Mouse (Mus musculus): ENCODE data around the gene A630023A22Rik.

The A630023A22Rik gene

DNA sequence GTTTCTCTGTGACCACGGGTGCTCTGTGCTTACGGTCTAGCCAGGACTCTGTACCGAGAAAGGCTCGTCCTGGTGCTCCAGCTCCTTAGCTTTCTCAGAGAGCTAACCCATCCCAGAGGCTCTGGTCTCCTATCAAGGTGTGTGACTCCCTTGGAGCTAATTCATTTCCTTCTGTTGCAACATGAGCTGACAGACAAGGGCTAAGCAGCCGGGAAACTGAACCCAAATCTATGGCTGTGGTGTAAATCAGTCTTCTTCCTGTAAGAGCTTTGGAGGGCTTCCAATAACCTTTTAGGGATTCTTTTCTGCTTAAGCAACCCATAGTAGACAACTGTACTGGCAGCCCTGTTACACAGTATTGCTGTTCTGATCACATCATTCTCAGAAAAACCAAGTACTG, at the start of gene A630023A22Rik:
Gene A630023A22Rik, minus strand, starts transcription at position 154 of the 400 bp plus-strand sequence.
- no peak for DNase-seq (ENCODE audit: low spot score)

- DNase-seq (ENCODE audit: low spot score) = peak; percentile 73
These were observed 49.8 kb upstream of the A630023A22Rik start, which contains the start of gene Npy4r for GRCm38 (mm10) chr14:34152342-34152741. Gene Npy4r (minus strand): TSS chr14:34152489.

DNA sequence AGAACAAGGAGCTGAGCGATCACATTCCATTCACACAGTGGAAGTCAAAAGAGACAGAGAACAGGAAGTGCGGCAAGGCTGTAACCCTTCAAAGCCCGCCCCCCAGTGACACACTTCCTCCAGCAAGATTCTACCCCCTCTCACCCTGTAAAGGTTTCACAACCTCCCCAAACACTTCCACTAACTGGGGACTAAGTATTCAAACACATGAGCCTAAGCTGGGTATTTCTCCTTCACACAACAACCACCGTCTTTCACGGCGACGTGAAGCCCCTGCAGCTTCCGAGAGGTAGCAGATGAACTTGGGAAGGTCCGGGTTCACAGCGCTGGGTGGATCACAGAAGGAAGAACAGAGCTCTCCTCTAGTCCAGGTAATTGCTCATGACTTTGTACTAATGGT, 40.4 kb upstream of the A630023A22Rik start:
- DNase-seq (ENCODE audit: low spot score) = no peak

GRCm38 (mm10) chr14:34142316-34142715, 39.8 kb upstream of the A630023A22Rik start:
- no peak for DNase-seq (ENCODE audit: low spot score)

DNA sequence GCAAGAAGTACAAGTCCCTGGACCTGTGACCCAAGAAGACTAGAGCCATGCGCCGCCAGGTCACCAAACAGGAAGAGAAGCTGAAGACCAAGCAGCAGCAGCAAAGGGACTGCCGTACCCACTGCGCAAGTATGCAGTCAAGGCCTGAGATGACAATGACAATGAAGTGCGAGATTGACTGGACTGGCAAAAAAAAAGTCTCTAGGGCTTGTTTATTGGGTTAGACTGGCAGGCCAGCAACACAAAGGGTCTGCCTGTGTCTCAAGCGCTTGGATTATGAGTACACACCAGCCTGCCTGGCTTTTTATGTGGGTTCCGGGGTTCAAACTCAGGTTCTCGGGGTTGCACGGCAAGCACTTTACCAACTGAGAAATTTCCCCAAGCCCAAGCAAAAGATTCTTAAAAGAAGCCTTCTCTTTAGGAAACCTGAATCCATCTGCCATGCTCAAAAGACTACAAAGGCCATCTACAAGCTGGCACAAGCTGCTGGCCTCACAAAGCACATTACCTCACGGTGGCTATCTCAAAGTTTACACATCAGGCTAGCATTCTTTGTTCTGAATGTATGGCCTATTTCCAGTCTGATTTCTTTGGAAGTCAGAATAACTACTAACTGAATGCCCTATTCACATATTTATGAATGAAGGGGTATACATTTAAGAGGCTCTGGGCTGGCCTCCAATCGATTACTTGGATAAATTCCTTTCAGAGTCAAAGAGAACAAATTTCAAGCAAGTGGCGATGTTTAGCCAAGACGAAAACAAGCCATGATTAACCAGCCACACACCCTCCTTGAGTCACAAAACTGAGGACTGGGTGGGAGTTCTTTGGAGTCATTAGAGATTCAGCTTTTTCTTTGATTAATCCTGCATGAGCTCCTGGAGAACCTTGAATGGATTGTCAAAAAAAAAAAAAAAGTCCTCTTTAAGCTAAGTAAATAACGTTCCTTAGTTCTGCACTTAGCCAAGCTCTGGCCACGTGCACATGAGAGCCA, 37.4 kb upstream of the A630023A22Rik start:
- DNase-seq (ENCODE audit: low spot score) = no peak

- no peak for DNase-seq (ENCODE audit: low spot score)
These were observed 32.8 kb upstream of the A630023A22Rik start for GRCm38 (mm10) chr14:34135391-34135790.

DNA sequence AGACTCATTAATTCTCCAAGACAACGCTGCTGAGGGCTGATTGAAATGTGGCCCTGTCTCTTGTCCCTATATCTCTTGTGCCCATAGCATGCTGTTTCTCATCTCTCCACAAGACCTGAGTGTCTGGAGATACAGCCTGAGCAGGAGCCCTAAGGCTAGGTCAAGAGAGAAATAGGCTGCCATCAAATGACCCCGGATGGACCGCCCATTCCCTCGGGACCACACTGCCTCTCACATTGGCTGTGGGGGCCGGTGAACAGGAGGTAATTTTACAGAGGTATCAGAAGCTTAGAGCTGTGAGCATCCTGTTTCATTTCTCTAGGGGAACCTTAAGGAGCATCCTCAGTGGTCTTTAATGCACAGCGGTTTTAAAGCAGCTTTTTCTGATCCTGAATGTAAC, 28.7 kb upstream of the A630023A22Rik start:
- no peak for DNase-seq (ENCODE audit: low spot score)

GRCm38 (mm10) chr14:34121691-34122090, 19.1 kb upstream of the A630023A22Rik start:
- DNase-seq (ENCODE audit: low spot score) = no peak

DNA sequence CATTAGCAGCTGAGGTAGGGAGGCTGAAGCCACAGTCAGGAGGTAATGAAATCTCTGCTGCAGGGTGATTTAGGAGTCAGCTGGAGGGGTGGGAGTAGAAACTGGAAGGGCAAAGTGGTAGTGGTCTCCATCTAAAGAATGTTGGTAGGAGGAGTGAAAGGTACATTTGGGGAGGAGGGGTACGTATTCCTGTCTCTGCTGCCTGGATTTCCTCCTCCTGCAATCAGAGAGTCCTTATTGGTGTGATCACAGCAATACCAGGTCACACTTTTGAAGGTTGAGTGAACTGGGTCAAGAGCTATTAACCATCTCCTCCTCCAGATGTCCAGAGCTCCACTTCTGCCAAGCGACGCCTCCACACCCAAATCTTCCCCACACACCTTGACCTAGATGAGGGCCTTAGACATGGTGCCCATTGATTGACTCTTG, 18.4 kb upstream of the A630023A22Rik start:
- no peak for DNase-seq (ENCODE audit: low spot score)

- DNase-seq (ENCODE audit: low spot score) = no peak
These were observed 17.7 kb upstream of the A630023A22Rik start for GRCm38 (mm10) chr14:34120016-34120910.

DNA sequence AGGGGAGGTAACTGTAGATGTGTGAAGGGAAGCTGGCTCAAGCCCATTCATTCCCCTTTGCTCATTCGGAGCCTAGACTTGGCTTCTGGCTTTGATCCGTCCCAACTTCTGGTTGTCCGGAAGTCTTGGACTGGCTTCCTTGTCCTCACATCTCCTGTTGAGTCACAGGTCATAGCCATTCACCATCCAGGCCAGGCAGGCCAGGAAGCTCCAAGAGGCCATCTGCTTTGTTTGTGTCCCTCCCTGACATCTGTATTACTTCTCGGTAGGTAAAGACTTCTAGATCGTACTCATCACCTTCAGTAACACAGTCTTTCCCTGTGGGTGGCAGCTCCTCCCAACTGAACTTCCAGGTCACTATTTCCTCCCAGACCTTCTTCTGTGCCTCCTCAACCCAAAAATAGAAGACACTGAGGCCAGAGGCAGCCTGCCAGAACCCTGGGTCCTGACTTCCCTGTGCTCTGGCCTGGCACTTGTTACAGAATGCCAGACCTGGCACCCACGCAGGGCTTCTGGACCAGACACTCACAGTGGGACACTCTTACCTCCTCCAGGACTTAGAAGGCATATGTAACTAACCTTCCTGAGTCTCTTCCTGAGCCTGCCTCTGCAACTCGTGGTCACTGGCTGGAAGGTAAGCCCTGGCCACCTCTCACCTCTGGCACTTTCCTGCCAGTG, 16.6 kb upstream of the A630023A22Rik start:
- no peak for DNase-seq (ENCODE audit: low spot score)

- no peak for DNase-seq (ENCODE audit: low spot score)
These were observed 11.8 kb upstream of the A630023A22Rik start for GRCm38 (mm10) chr14:34114311-34114710.

DNA sequence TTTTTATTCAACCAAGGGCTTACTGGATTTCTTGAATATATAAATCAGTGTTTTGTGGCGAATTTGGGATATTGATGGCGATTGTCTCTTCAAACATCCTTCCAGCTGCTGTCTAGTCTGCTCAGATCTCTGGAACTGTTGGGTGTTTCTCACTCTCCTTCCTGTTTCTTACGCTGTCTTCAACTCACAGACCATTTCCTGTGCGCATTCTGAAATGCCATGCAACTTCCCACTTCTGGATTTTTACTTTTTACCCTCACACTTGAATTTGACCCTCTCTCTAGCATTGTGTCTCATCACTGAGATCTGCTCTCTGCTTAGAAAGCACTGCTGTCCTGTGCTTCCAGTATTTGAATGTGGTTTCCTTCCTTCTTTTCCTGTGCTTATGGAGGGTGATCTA, 5.0 kb upstream of the A630023A22Rik start:
- DNase-seq (ENCODE audit: low spot score) = no peak

GRCm38 (mm10) chr14:34106389-34107062, 4.0 kb upstream of the A630023A22Rik start:
- peak; percentile 44 for DNase-seq (ENCODE audit: low spot score)

- DNase-seq (ENCODE audit: low spot score) = peak; percentile 69
These were observed 2.3 kb upstream of the A630023A22Rik start for GRCm38 (mm10) chr14:34104892-34105291.

DNA sequence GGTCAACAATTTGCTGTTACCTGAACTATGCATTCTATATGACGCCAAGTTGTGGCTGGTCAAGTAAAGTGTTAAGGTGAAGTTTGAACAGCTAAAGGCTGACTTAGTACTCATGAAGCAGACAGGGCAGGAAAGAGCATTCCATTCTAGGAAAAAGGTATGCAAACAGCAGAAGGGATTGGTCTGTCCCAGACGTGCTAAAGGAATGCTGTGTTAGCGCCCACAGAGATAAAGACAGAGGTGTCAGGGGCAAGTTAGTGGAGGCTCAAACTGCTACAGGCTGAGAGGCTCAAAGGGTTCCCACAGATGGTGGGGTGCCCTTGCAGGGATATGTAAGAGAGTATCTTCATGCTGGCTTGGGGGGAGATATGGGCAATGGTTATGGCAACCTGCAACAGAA, 1.3 kb upstream of the A630023A22Rik start:
- DNase-seq (ENCODE audit: low spot score) = no peak

GRCm38 (mm10) chr14:34096161-34096560, 6.4 kb downstream of the A630023A22Rik start:
- no peak for DNase-seq (ENCODE audit: low spot score)

DNA sequence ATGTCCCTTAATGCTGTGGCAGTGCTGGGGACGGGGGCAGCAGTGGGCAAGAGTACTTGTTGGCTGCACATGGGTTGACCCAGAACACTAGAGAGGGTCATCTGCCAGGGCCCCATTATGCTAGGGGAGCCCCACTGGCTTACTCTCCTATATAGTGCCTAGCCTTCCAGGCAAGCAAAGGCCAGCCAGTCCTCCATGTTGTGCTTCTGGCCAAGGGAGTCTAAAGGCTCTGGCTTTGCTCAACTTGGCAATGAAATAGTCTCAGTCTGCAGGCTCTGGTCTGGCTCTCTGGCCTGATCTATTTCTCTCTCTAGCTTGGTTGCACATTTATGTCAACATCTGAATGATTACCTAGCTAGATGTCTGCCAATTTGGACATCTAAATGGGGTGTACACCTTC, 9.7 kb downstream of the A630023A22Rik start:
- no peak for DNase-seq (ENCODE audit: low spot score)

DNA sequence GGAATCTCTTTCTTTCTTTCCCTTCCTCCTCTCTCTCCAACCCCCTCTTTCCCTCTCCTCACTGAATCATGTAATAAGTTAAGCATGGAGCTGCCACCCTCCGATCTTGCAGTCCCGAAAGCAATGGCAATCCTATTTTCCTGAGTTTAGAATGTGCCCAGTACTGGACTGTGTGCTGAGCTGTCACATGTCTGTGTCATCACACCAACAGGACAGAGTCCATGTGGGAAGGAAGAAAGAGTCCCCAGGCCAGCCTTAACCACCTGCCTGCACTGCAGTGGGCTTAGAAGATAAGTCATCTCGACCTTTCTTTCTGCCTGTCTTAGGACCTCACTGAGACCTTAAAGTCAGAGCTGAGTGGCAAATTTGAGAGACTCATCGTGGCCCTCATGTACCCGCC, 11.1 kb downstream of the A630023A22Rik start:
- DNase-seq (ENCODE audit: low spot score) = no peak

DNA sequence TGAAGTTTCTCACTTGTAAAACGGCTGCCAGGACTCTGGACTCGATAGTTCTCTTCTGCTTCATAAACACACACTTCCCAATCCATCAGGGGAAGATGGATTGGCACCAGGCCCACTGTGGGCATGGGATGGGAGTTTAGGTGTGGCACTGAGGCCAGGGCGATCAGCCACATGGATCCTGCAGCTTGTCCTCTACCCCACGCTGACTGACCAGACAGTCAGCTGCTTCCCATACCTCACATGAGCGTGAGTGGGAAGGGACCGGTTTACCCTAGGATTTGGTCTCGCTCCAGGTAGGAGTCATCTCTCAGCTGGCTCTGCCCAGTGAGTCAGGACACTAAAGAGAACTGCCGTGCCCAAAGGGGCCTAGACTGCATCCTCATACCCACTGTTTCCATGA, 12.8 kb downstream of the A630023A22Rik start:
- DNase-seq (ENCODE audit: low spot score) = no peak

DNA sequence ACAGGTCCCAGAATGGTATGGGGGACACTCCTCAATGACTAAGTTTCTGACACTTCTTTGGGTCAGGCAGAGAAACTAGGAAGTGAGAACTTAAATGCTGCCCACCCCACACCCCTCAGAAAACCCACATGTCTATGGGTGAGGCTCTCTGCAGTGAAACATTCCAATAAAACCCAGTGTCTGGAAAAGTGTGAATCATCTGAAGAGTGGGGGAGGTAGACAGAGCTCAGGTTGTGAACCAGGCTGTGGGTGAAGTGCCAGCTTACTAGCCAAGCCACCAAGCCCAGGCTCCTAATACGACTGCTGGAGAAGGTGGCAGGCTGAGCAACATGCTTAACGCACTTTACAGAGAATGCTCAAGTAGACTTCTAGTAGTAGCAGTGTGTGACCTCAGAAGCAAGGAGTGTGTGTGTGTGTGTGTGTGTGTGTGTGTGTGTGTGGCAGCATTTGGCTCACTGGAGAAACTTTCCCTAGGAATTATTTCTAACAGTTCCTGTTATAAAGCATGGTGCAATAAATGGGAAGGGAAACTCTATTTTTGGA, 14.6 kb downstream of the A630023A22Rik start:
- DNase-seq (ENCODE audit: low spot score) = no peak
